Mouse (Mus musculus): Measurements from ENCODE around the gene Tmem131.

GRCm38 (mm10) chr1:36924853-36925252 is 18.6 kb downstream of the Tmem131 start:
- TF ChIP-seq IRF4 (IDR thresholded peaks at IDR 0.05; ENCODE audit: low read depth, low read length) (no peak), CTCF (conservative IDR thresholded peaks at IDR 0.05 in 1 of 2, IDR thresholded peaks at IDR 0.05 in 1 of 2; ENCODE audit: low read depth in 2 of 2, low read length in 2 of 2) (no peak), CHD1 (IDR thresholded peaks at IDR 0.05; ENCODE audit: low read depth, low read length) (no peak), PAX5 (IDR thresholded peaks at IDR 0.05; ENCODE audit: low read length) (no peak), MAX (IDR thresholded peaks at IDR 0.05; ENCODE audit: low read length) (no peak), USF2 (conservative IDR thresholded peaks at IDR 0.05; ENCODE audit: low read depth, low read length) (no peak), MAZ (IDR thresholded peaks at IDR 0.05; ENCODE audit: low read depth, low read length) (no peak), CHD2 (IDR thresholded peaks at IDR 0.05; ENCODE audit: low read length) (no peak), RCOR1 (conservative IDR thresholded peaks at IDR 0.05; ENCODE audit: low read depth, low read length) (no peak)

All from CH12.LX (cell line).